Mouse (Mus musculus) lung, postnatal 0 days (tissue): ENCODE results near the gene Zfp52.

Experiments used
- CTCF ChIP-seq: IDR thresholded peaks from 2 replicates; pipeline ENCODE4 v1.5.1; 2016; ENCODE audit warnings: antibody characterized with exemption, mild to moderate bottlenecking
- EP300 ChIP-seq: IDR thresholded peaks from 2 replicates; pipeline ENCODE4 v1.6.1; 2016; ENCODE audit warnings: antibody characterized with exemption, mild to moderate bottlenecking, control low read depth

DNA sequence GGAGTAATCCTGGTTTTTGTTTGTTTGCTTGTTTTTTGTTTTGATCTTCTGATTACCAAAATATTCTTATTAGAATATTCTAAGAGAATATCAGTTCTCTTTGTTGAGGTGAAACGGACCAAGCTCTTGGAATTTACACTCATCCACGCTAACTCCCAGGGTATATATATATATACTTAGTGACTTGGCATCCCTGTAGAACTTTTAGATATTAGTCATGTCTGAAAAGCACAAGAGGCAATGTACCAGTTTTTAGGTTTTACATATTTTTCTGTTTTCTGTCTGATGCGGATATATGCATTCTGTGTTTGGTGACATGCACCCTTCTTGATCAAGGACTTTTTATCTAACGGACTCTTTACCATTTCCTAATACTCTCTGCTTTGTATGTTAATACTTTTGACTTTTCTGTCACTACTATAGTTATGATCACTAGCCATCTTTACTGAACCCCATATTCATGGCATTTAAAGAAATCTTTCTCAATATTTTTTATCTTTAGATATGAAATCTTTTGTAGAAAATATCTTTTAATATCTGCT is 18.1 kb upstream of the Zfp52 start:
- TF ChIP-seq CTCF = no peak
- TF ChIP-seq EP300 = no peak
